Mouse (Mus musculus) retina, adult 2 months (tissue): ENCODE measurements around the gene Gm128.
"Not testable (repeated sequence)": the region's sequence is repeated elsewhere in the genome, so short reads cannot be mapped to it uniquely, and the experiment has no call there.

ENCODE experiments used
- DNase-seq: peaks from one replicate; pipeline ENCODE4 v3.0.0-alpha.2; 2012; ENCODE audit warnings: low read depth, low spot score

Gm128 gene

GRCm38 (mm10) chr3:95231298-95232221, 9.8 kb downstream of the Gm128 start, which contains the start of gene Mllt11:
Mllt11 (minus strand) TSS chr3:95232171.
- DNase-seq, result no peak

DNA sequence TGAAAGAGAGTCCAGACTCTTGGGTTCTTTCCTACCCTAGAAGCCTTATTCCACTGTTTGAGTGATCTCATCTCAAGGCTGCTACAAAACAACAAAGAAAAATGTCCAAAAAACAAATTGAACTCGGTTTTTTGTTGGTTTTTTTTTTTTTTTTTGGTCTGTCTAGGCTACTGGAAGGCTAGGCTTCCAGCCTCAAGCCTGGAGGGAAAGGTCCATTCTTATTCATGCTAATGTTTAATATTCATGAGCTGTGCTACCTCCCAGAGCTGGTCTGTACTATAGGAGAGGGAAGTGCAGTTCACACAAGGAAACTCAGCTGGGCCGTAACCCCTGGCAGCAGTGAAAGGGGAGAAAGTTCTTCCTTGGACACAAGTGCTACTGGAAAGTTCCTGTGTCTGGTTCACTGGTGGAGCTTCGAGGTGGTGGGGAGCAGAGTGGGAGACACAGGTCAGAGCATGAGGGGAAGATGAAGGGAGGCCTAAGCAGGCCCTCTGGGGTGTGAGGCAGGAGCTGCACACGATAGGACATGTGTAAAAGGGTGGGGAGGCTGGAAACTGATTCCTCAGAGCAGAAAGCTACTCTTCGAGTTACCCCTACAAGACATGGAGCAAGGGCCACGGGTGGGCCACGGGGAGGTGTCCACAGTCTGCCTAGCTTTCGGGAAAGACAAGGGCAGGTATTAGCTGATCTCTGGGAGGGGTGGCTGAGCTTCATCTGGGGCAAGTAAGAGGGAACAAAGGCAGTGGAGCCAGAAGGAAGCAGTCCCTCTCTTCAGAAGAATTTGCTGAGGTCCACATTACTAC, 10.7 kb downstream of the Gm128 start:
- no peak for DNase-seq

GRCm38 (mm10) chr3:95229781-95230494, 11.5 kb downstream of the Gm128 start:
- DNase-seq, result no peak

DNA sequence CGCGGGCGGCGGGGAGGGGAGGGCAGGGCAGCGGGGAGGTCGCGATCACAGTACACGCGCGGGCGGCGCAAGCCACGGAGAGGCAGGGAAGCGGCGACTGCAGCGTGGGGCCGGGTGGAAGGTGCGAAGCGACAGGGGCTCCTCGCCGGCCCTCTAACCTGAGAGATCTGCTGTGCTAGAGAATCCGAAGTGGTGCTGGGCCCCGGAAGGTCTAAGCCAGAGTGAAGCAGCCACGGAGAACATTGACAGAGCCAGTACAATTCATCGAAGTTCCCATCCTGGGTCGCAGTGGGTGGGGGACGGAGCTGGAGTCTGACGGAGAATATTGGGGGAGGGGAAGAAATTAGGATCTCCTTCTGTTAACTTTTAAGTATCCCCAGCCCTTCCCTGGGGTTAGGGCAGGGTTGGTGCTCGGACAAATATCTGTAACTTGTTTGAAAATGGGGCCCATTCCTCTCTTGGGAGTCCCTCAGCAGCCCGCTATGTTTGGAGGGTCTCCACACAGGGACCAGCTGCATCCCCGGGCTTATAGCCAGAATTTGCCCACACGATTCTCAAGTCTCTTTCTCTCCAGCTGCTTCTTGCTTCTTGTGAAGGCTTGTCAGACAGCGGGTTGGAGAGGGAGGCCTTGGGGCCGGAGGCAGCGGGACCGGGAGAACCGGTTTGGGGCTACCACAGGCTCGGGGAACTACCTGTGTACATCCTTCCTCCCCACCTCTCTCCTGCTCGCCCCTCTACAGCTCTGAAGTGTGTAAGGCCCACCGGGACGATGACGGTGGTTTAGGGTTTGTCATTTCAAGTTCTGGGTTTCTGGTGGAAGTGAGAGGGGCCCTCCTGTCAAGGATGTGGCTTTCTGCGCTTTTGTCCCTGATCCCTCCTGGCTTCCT, 12.3 kb downstream of the Gm128 start:
- no peak for DNase-seq

DNA sequence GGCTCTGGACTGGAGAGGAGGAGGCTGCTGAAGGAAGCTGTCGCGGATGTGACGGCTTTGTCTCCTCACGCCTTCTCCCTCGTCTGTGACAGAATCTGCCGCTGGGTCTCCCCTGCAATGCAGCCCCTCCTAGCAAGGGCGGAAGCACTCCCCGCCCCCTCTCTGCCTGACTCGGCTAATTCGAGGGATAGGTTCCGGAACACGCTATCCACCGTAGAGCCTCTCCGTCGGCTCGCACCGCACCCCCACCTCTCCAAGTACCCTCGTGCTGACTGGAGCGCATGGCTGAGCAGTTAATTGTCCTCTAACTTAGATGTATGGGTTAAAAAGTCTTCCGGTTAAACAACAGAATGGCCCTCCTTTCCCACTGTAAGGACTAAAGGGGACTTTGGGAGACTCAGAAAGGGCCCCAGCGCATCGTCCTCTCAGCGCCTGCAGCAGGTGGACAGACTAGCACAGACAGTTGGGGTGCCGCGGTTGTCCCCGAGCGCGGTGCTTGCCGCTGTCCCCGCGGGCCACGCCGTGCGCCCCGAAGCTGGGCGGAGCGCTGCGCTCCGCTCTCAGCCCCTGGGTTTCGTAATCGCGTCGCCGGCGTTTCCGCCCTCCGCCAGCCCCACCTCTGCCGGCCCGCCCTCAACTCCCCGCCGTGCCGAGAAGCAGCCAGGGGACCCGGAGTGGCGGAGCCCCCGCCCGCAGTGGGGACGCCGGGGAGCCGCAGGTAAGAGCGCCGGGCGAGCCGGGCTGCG, 13.1 kb downstream of the Gm128 start, which contains the start of gene Cdc42se1:
Cdc42se1 (plus strand) TSS at position 585 of the 746 bp plus-strand sequence.
- peak; percentile 59 for DNase-seq

DNA sequence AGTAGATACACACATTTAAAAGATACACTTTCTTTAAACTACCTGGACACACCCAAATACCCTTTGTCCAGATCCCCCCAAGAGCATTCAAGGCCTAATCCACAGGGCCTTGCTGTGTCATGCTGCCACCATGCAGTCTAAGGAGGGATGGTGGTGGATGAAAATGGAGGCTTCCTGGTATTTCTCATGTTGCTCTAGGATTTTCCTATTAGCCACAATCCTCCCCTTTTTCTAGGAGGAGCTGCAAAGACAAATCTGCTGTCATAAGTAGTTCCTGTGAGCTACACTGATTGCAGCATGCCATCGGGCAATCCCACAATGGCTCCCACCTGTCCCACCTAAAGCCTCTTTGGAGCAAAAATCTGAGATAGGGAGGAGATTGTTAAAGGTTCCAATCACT, 14.2 kb downstream of the Gm128 start:
- DNase-seq, result no peak

DNA sequence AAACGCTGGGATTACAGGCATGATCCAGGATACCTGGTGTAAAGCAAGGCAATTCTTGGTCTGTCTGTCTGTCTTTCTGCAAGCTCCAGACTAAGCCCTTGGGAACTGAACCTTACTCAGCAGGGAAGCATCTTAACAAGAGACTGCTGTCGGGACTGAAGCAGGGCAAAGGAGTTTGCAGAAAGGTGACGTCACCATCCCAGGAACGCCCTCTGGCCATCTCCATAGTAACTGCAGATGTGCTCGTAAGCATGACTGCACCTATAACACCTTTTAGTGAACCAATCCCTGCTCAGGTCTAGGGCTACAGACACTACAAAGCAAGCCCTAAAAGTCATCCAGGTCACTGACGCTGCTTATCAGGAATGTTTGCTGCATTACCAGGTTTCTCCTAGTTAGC, 17.1 kb downstream of the Gm128 start:
- no peak for DNase-seq

- no peak for DNase-seq
Observed at GRCm38 (mm10) chr3:95223041-95223440, 18.4 kb downstream of the Gm128 start.

DNA sequence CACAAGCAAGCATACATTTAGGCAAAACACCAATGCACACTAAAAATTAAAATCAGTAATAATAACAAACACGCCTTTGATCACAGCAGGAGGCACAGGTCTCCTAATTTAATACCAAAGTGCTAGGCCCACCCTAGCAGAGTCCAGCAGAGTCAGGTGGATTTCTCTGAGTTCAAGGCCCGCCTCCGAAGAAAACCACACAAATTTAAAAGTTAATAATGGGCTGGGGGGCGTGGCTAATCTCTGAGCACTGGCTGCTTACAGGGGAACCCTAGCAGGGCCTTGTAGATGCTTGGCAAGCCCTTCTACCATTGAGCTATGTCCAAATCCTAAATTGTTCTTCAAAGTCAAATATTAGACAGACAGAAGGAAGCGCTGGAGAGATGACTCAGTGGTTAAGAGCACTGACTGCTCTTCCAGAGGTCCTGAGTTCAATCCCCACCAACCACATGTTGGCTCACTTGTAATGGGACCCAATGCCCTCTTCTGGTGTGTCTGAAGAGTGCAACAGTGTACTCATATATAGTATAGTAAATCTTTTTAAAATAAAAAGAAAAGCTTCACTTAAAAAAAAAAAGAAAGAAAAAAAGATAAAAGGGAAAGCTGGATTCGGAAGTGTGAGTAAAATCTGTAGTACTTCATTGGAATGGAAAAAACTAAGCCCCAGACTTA, 22.8 kb downstream of the Gm128 start:
- no peak for DNase-seq

DNA sequence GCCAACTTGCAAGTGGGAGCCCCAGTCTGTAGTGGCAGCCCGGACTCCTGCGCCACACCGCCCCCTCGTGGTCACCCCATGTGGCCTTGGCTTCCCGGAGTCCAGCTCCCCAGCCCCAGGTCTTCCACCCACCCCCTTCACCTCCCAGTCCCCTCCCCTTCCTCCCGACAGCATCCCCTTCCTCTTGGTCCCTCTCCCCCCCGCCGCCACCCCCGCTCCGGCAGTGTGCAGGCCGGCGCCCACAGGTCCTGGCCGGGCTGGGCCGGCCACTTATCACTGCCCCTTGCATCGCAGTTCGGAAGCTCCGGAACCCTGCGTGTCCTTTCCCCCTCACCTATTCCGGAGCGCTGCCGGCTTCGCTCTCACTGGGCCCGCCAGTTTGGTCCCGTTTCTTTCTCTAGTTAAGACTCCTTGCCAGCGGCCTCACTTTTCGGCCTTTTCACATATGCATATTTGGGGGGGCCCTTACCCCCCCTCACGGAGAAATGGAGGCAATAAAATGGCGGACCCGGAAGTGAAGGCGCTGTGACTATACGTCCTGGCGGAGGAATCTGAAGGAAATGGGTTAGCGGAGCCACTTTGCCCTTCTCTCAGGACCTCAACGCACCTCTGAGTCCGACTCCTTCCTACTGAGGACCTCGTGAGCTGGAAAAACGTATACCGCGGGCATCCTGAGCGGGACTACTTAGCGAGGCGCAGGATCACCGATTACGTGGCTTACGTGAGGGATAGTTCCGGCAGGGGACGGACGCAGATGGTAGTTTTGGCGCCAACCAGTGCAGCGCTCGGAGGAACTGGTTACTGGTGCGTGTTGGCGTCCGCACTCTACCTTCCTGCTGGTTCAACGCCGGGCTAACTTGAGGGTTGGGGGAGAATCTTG, 23.9 kb downstream of the Gm128 start, which contains the start of gene Gabpb2:
Gabpb2 (minus strand) TSS at position 662 of the 880 bp plus-strand sequence.
- DNase-seq, result peak; percentile 80

- no peak for DNase-seq
Observed at GRCm38 (mm10) chr3:95216655-95217254, 24.6 kb downstream of the Gm128 start.

DNA sequence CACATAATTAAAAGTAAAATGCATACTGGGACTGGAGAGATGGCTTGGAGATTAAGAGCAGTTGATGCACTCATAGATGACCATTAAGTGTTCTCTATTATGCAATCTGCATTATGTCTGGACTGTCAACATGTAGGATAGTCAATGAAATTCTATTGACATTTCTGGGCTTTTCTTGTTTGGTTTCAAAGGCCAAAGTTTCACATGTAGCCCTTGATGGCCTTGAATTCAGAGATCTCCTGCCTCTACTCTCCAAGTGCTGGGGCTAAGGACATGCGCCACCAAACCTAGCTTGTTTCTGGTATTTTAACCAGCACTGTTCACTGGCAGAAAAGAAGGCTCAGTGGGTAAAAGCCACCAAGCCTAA, 27.8 kb downstream of the Gm128 start:
- no peak for DNase-seq

GRCm38 (mm10) chr3:95212889-95213608, 28.3 kb downstream of the Gm128 start:
- not testable (repeated sequence) for DNase-seq

- DNase-seq, result no peak
Observed at GRCm38 (mm10) chr3:95210585-95210984, 30.8 kb downstream of the Gm128 start.

- no peak for DNase-seq
Observed at GRCm38 (mm10) chr3:95208286-95208685, 33.1 kb downstream of the Gm128 start.

GRCm38 (mm10) chr3:95203880-95204279, 37.5 kb downstream of the Gm128 start:
- DNase-seq, result no peak

DNA sequence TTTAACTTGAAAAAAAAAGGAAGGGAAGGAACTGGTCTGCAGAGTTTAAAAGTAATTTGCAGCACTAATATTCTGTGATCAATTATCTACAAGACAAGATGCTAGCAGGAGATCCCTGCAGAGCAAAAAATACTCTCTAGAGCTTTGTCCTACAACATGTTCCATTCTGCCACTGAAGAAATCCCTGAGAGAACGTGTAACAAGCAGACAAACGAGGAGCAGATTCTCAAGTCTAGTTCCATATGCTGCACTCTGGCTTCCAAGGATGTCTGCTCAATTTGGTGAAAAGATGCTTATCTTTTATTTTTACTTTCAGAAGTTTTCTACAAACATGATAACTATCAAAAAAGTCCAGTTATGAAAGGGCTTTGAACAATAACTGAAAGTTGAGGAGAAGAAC, 40.8 kb downstream of the Gm128 start:
- DNase-seq, result no peak
